In genomic region chr1:107384532-107384931, GRCm38 (mm10) we compare ENCODE assay signal across 28 mouse cellular contexts. TPM values are rescaled to one million over a fixed set of nuclear protein-coding genes. Genes with fewer than 3 reads are reported as not detected.
DNase-seq lines count a peak whose midpoint lies in the region; ATAC-seq and TF ChIP-seq lines count a peak whose summit lies in the region.
"Had no signal": no experiment of that assay in that cellular context is flagged by ENCODE, and none has a peak within 500 bp of the region (broad histone marks: within the 10 kb centered on the region; RNA-seq: fewer than 3 reads in every experiment).

No protein-coding gene starts in this region.

- no peaks in the 10 kb centered on the region for H3K36me3 ChIP-seq in stomach, embryonic 15.5 days
- no peaks in the 10 kb centered on the region for H3K36me3 ChIP-seq in stomach, postnatal 0 days (ENCODE audit: control insufficient read depth, insufficient read depth, low read length)
- no peaks in the 10 kb centered on the region for H3K36me3 ChIP-seq in liver, embryonic 14.5 days (replicated peaks; ENCODE audit: control insufficient read depth, insufficient read depth, low read depth)
- H3K36me3 ChIP-seq in heart, embryonic 10.5 days: no peaks in the 10 kb centered on the region
- H3K36me3 ChIP-seq: G1E; hindbrain, embryonic 13.5 days; intestine, embryonic 15.5 days; limb, embryonic 12.5 days; midbrain, embryonic 10.5 days had no signal

- H3K27ac ChIP-seq in stomach, embryonic 15.5 days: no peak overlapping the region
- H3K27ac ChIP-seq in stomach, postnatal 0 days (replicated peaks): no peak overlapping the region
- H3K27ac ChIP-seq in liver, embryonic 14.5 days: no peak overlapping the region
- H3K27ac ChIP-seq in heart, embryonic 10.5 days: no peak overlapping the region
- H3K27ac ChIP-seq: forebrain, embryonic 13.5 days; hindbrain, embryonic 13.5 days; intestine, embryonic 15.5 days; limb, embryonic 12.5 days; midbrain, embryonic 10.5 days had no signal

- H3K9ac ChIP-seq in stomach, embryonic 15.5 days: no peak overlapping the region
- no peak overlapping the region for H3K9ac ChIP-seq in stomach, postnatal 0 days (ENCODE audit: low read length)
- no peak overlapping the region for H3K9ac ChIP-seq in liver, embryonic 14.5 days (replicated peaks)
- H3K9ac ChIP-seq: forebrain, embryonic 13.5 days; hindbrain, embryonic 13.5 days; intestine, embryonic 15.5 days; limb, embryonic 12.5 days; lung, embryonic 14.5 days had no signal

- intact Hi-C loops in heart, postnatal 36 days (cut with DNase I): no loop called here

- 90% methylated on average over 9 of the region's 9 CpGs for WGBS in stomach, embryonic 15.5 days
- 87% methylated on average over 9 of the region's 9 CpGs for WGBS in stomach, postnatal 0 days
- WGBS in liver, embryonic 14.5 days (ENCODE audit: insufficient replicate concordance): 18% methylated on average over 9 of the region's 9 CpGs
- WGBS in heart, embryonic 10.5 days: 77% methylated on average over 9 of the region's 9 CpGs

- no peak for TF ChIP-seq CTCF in stomach, postnatal 0 days (IDR thresholded peaks at IDR 0.05; ENCODE audit: low read depth)
- TF ChIP-seq CTCF in liver, embryonic 14.5 days (IDR thresholded peaks at IDR 0.05; ENCODE audit: low read depth): no peak

- H3K4me1 ChIP-seq in stomach, embryonic 15.5 days: no peaks in the 10 kb centered on the region
- H3K4me1 ChIP-seq in stomach, postnatal 0 days (replicated peaks; ENCODE audit: control insufficient read depth, insufficient read depth): no peaks in the 10 kb centered on the region
- H3K4me1 ChIP-seq in liver, embryonic 14.5 days (replicated peaks; ENCODE audit: control insufficient read depth in 2 of 2, insufficient read depth in 2 of 2, low read length in 1 of 2): peaks cover 3 to 4% of the 10 kb centered on the region in 2 experiments; a peak in 2 of 4 replicates
- H3K4me1 ChIP-seq in heart, embryonic 10.5 days: no peaks in the 10 kb centered on the region
- H3K4me1 ChIP-seq: forebrain, embryonic 13.5 days; hindbrain, embryonic 13.5 days; intestine, embryonic 15.5 days; limb, embryonic 12.5 days; midbrain, embryonic 10.5 days had no signal

- H3K4me2 ChIP-seq in stomach, embryonic 15.5 days: no peak overlapping the region
- H3K4me2 ChIP-seq in stomach, postnatal 0 days (replicated peaks; ENCODE audit: low read depth): no peak overlapping the region
- H3K4me2 ChIP-seq in liver, embryonic 14.5 days (ENCODE audit: low read depth): no peak overlapping the region
- H3K4me2 ChIP-seq: forebrain, embryonic 13.5 days; heart, embryonic 11.5 days; hindbrain, embryonic 13.5 days; intestine, embryonic 15.5 days; limb, embryonic 12.5 days; lung, embryonic 14.5 days had no signal

- H3K4me3 ChIP-seq in stomach, embryonic 15.5 days (replicated peaks): no peak overlapping the region
- H3K4me3 ChIP-seq in stomach, postnatal 0 days (ENCODE audit: low read depth, low read length): no peak overlapping the region
- no peak overlapping the region for H3K4me3 ChIP-seq in liver, embryonic 14.5 days (ENCODE audit: insufficient read depth in 1 of 2, low read depth in 2 of 2, low read length in 2 of 2)
- H3K4me3 ChIP-seq in heart, embryonic 10.5 days: no peak overlapping the region
- H3K4me3 ChIP-seq: forebrain, embryonic 13.5 days; hindbrain, embryonic 13.5 days; intestine, embryonic 15.5 days; limb, embryonic 12.5 days; midbrain, embryonic 10.5 days had no signal

- no peak for DNase-seq in stomach, postnatal 0 days (ENCODE audit: low spot score)
- DNase-seq in brain, adult 2 months (ENCODE audit: low read depth, low spot score): peak; percentile 42
- DNase-seq in liver, embryonic 14.5 days (ENCODE audit: low read depth in 3 of 3, low spot score in 3 of 3): peak; percentile 37 to 41 (median 41)
- no peak for DNase-seq in heart, postnatal 36 days
- no peak for DNase-seq in heart, embryonic 10.5 days (ENCODE audit: low spot score)
- DNase-seq in adrenal gland, postnatal 4 days (ENCODE audit: low spot score in 2 of 2): no peak
- DNase-seq: adrenal gland, adult 2 months; cerebellum, adult 11 months; cerebellum, postnatal 25 days; heart, postnatal 10 days; kidney, adult 9 months; kidney, postnatal 4 days; lung, embryonic 14.5 days; lung, postnatal 36 days; thymus, postnatal 25 days had no signal

- ATAC-seq in stomach, embryonic 15.5 days (ENCODE audit: insufficient read depth, low FRiP score, low read depth): peak; percentile 66; the same call in 1 of the 2 replicates
- no peak for ATAC-seq in stomach, postnatal 0 days (ENCODE audit: low FRiP score, low TSS enrichment)
- peak; percentile 91 for ATAC-seq in liver, embryonic 14.5 days (ENCODE audit: insufficient read depth)
- ATAC-seq: forebrain, embryonic 13.5 days; intestine, embryonic 15.5 days had no signal

- no peaks in the 10 kb centered on the region for H3K27me3 ChIP-seq in stomach, embryonic 15.5 days (replicated peaks)
- H3K27me3 ChIP-seq in stomach, postnatal 0 days (ENCODE audit: control insufficient read depth, insufficient read depth, low read length): no peaks in the 10 kb centered on the region
- H3K27me3 ChIP-seq in liver, embryonic 14.5 days (ENCODE audit: control insufficient read depth, insufficient read depth, low read length): no peaks in the 10 kb centered on the region
- H3K27me3 ChIP-seq in heart, embryonic 10.5 days (ENCODE audit: insufficient read depth, poor library complexity, severe bottlenecking): no peaks in the 10 kb centered on the region
- H3K27me3 ChIP-seq: forebrain, embryonic 13.5 days; hindbrain, embryonic 13.5 days; intestine, embryonic 15.5 days; limb, embryonic 12.5 days had no signal

- no peak for TF ChIP-seq EP300 in stomach, postnatal 0 days (optimal IDR thresholded peaks at IDR 0.05)
- peak; percentile 66 for TF ChIP-seq EP300 in liver, embryonic 14.5 days (IDR thresholded peaks at IDR 0.05; ENCODE audit: low read depth)

- no peaks in the 10 kb centered on the region for H3K9me3 ChIP-seq in stomach, embryonic 15.5 days
- no peaks in the 10 kb centered on the region for H3K9me3 ChIP-seq in stomach, postnatal 0 days (ENCODE audit: control insufficient read depth, low read length)
- H3K9me3 ChIP-seq in liver, embryonic 14.5 days (ENCODE audit: control insufficient read depth, low read length): no peaks in the 10 kb centered on the region
- no peaks in the 10 kb centered on the region for H3K9me3 ChIP-seq in heart, embryonic 10.5 days
- H3K9me3 ChIP-seq: forebrain, embryonic 13.5 days; hindbrain, embryonic 13.5 days; intestine, embryonic 15.5 days; limb, embryonic 12.5 days; midbrain, embryonic 10.5 days had no signal

RNA-seq across cellular contexts. Expression of gene Serpinb7, which starts 14.9 kb away (rescaled TPM):
- polyA plus RNA-seq in stomach, embryonic 15.5 days (2015; fragmentation: Nextera tagmentation; extraction: Ambion mirVana): 0.13 and 0.19 TPM in 2 replicates
- polyA plus RNA-seq in stomach, postnatal 0 days (2015; fragmentation: Nextera tagmentation; extraction: Ambion mirVana): 33.0 and 39.4 TPM in 2 replicates
- polyA plus RNA-seq in liver, embryonic 14.5 days (2012; rRNA removed): not detected in 2 replicates
- polyA plus RNA-seq in liver, embryonic 14.5 days (2014; fragmentation: Nextera tagmentation; extraction: Ambion mirVana): not detected in 2 replicates
- not detected for total RNA-seq in heart, postnatal 36 days (2021)
- polyA plus RNA-seq in heart, embryonic 10.5 days (2016; fragmentation: Nextera tagmentation; extraction: Ambion mirVana): not detected in 2 replicates
- total RNA-seq in adrenal gland, postnatal 4 days (2021): not detected
- total RNA-seq: adrenal gland, adult 2 months; G1E; heart, postnatal 10 days; layer of hippocampus, postnatal 10 days; midbrain, postnatal 0 days had no signal
- polyA plus RNA-seq: adrenal gland, adult 2 months; forebrain, embryonic 13.5 days; G1E; gonadal fat pad, adult 2 months; heart, embryonic 11.5 days; hindbrain, embryonic 13.5 days; limb, embryonic 12.5 days; lung, embryonic 14.5 days; midbrain, embryonic 10.5 days; midbrain, postnatal 0 days had no signal

RNA-seq across cellular contexts. Expression of gene Serpinb11, which starts 23.5 kb away (rescaled TPM):
- 1.4 and 4.5 TPM in 2 replicates for polyA plus RNA-seq in stomach, embryonic 15.5 days (2015; fragmentation: Nextera tagmentation; extraction: Ambion mirVana)
- 16.2 and 18.9 TPM in 2 replicates for polyA plus RNA-seq in stomach, postnatal 0 days (2015; fragmentation: Nextera tagmentation; extraction: Ambion mirVana)
- not detected in 2 replicates for polyA plus RNA-seq in liver, embryonic 14.5 days (2012; rRNA removed)
- polyA plus RNA-seq in liver, embryonic 14.5 days (2014; fragmentation: Nextera tagmentation; extraction: Ambion mirVana): not detected in 2 replicates
- total RNA-seq in heart, postnatal 36 days (2021): not detected
- not detected in 2 replicates for polyA plus RNA-seq in heart, embryonic 10.5 days (2016; fragmentation: Nextera tagmentation; extraction: Ambion mirVana)
- total RNA-seq in adrenal gland, postnatal 4 days (2021): not detected
- total RNA-seq: adrenal gland, adult 2 months; G1E; heart, postnatal 10 days; layer of hippocampus, postnatal 10 days; midbrain, postnatal 0 days had no signal
- polyA plus RNA-seq: adrenal gland, adult 2 months; brain, embryonic 14.5 days; forebrain, embryonic 13.5 days; G1E; gonadal fat pad, adult 2 months; heart, embryonic 11.5 days; hindbrain, embryonic 13.5 days; intestine, embryonic 15.5 days; limb, embryonic 12.5 days; lung, embryonic 14.5 days; midbrain, embryonic 10.5 days; midbrain, postnatal 0 days; testis, adult 2 months had no signal

Comparison
In these comparisons a context has a peak if more than half of its experiments do, and no peak if none do; other contexts are left out.
1. RNA of gene Serpinb7, which starts 14.9 kb away (polyA plus RNA-seq): 33.0 to 39.4 TPM in stomach, postnatal 0 days; 0.13 to 0.19 TPM in stomach, embryonic 15.5 days, not detected in liver, embryonic 14.5 days and not detected in heart, embryonic 10.5 days; every median in the first group is over 10 times any median in the second.
2. DNase-seq: peak in brain, adult 2 months (single experiment) and liver, embryonic 14.5 days (3 of 3); none in stomach, postnatal 0 days (single experiment), heart, postnatal 36 days (0 of 2), heart, embryonic 10.5 days (single experiment) and adrenal gland, postnatal 4 days (0 of 2).